10 mouse cellular contexts compared by ENCODE assay signal in the genomic region with DNA sequence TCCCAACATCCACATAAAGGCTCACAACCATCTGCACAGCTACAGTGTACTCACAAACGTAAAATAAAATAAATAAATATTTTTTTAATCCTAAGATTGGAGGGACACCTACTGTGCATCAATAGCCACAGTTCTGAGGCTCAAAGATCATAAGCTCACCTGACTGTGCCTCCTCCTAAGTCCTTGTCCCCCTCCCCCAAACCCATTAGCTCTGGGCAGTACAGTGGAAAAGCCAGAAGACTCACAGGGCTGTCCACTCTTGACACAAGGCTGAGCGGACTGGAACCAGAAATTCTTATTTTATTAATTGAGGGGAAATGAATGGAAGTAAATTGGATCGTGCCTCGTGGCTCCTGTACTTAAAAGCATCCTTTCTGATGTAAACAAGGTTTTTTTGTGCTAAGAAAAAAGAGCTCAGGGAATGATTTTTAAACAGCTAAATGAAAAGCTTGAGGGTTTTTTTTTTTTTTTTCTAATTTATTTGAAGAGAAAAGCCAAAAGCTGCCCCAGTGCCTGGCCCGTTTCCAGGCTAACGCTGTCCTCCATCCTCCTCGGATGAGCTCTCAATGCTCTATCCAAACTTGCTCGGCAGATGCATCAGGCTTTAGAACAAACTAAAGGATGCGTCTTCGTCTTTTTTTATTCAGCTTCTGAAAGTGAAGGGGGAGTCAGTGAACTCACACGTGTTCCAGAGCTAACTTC.
DNase-seq lines count a peak whose midpoint lies in the region; ATAC-seq and TF ChIP-seq lines count a peak whose summit lies in the region.
"Had no signal": no experiment of that assay in that cellular context is flagged by ENCODE, and none has a peak within 500 bp of the region (broad histone marks: within the 10 kb centered on the region; RNA-seq: fewer than 3 reads in every experiment).

No protein-coding gene starts in this region.

- H3K4me2 ChIP-seq in limb, embryonic 12.5 days: peak overlapping the region; percentile 50
- peak overlapping the region; percentile 39 for H3K4me2 ChIP-seq in stomach, postnatal 0 days (replicated peaks; ENCODE audit: low read depth)

- ATAC-seq in limb, embryonic 12.5 days (ENCODE audit: insufficient number of reproducible peaks, insufficient read depth, low FRiP score, low TSS enrichment, low read depth): no peak
- no peak for ATAC-seq in stomach, postnatal 0 days (ENCODE audit: low FRiP score, low TSS enrichment)

- TF ChIP-seq EP300 in stomach, postnatal 0 days (optimal IDR thresholded peaks at IDR 0.05): no peak

- DNase-seq in heart, adult 11 months: peak; percentile 68
- DNase-seq in heart, postnatal 36 days: no peak
- peak; percentile 34 to 45 for DNase-seq in right cerebral cortex, postnatal 10 days (ENCODE audit: low spot score in 2 of 2)
- DNase-seq in right cerebral cortex, adult 18-20 months: no peak
- DNase-seq in stomach, postnatal 0 days (ENCODE audit: low spot score): no peak
- DNase-seq in adrenal gland, postnatal 4 days (ENCODE audit: low spot score in 2 of 2): no peak
- no peak for DNase-seq in layer of hippocampus, adult 2 months (ENCODE audit: low spot score in 2 of 2)
- DNase-seq: cerebellum, adult 18-20 months; lung, postnatal 36 days had no signal

- H3K27ac ChIP-seq in limb, embryonic 12.5 days: no peak overlapping the region
- no peak overlapping the region for H3K27ac ChIP-seq in stomach, postnatal 0 days (replicated peaks)
- H3K27ac ChIP-seq in layer of hippocampus, adult 2 months: no peak overlapping the region

- H3K9me3 ChIP-seq in limb, embryonic 12.5 days: no peaks in the 10 kb centered on the region
- no peaks in the 10 kb centered on the region for H3K9me3 ChIP-seq in stomach, postnatal 0 days (ENCODE audit: control insufficient read depth, low read length)

- 18% methylated on average over 11 of the region's 11 CpGs for WGBS in limb, embryonic 12.5 days
- 16% methylated on average over 11 of the region's 11 CpGs for WGBS in stomach, postnatal 0 days

- peak overlapping the region; percentile 13; the same call in 1 of the 2 replicates for H3K4me3 ChIP-seq in limb, embryonic 12.5 days (replicated peaks)
- H3K4me3 ChIP-seq in stomach, postnatal 0 days (ENCODE audit: low read depth, low read length): no peak overlapping the region
- no peak overlapping the region for H3K4me3 ChIP-seq in layer of hippocampus, adult 2 months

- intact Hi-C loops in heart, postnatal 36 days (cut with DNase I): no loop called here

- H3K9ac ChIP-seq in limb, embryonic 12.5 days (replicated peaks): no peak overlapping the region
- no peak overlapping the region for H3K9ac ChIP-seq in stomach, postnatal 0 days (ENCODE audit: low read length)

- H3K4me1 ChIP-seq in limb, embryonic 12.5 days (replicated peaks): 0 out of 2 replicates have a peak, but pooled peaks cover 3% of the 10 kb centered on the region
- no peaks in the 10 kb centered on the region for H3K4me1 ChIP-seq in stomach, postnatal 0 days (replicated peaks; ENCODE audit: control insufficient read depth, insufficient read depth)

- H3K36me3 ChIP-seq in limb, embryonic 12.5 days: no peaks in the 10 kb centered on the region
- no peaks in the 10 kb centered on the region for H3K36me3 ChIP-seq in stomach, postnatal 0 days (ENCODE audit: control insufficient read depth, insufficient read depth, low read length)

- TF ChIP-seq CTCF in stomach, postnatal 0 days (IDR thresholded peaks at IDR 0.05; ENCODE audit: low read depth): no peak
- no peak for TF ChIP-seq CTCF in layer of hippocampus, adult 2 months (conservative IDR thresholded peaks at IDR 0.05)

- peaks cover 19% of the 10 kb centered on the region for H3K27me3 ChIP-seq in limb, embryonic 12.5 days
- no peaks in the 10 kb centered on the region for H3K27me3 ChIP-seq in stomach, postnatal 0 days (ENCODE audit: control insufficient read depth, insufficient read depth, low read length)

Comparison
In these comparisons a context has a peak if more than half of its experiments do, and no peak if none do; other contexts are left out.
1. DNase-seq: peak in heart, adult 11 months (single experiment) and right cerebral cortex, postnatal 10 days (2 of 2); none in heart, postnatal 36 days (0 of 2), right cerebral cortex, adult 18-20 months (single experiment), stomach, postnatal 0 days (single experiment), adrenal gland, postnatal 4 days (0 of 2) and layer of hippocampus, adult 2 months (0 of 2).